Mouse (Mus musculus): ENCODE measurements at regions not wholly inside any gene's neighbourhood (a gene's known extent, or its start where the extent isn't known, plus 50 kb on each side); places are given as distances from the start of the nearest gene placed in this dataset.
"Not testable (repeated sequence)": the region's sequence is repeated elsewhere in the genome, so short reads cannot be mapped to it uniquely, and the experiment has no call there.

- WGBS: 73% methylated on average over 8 of the region's 8 CpGs
- Histone ChIP-seq H3K4me3 (replicated peaks) (no peak overlapping the region), H3K4me1 (0 out of 2 replicates have a peak, but pooled peaks cover 4% of the 10 kb centered on the region), H3K36me3 (no peaks in the 10 kb centered on the region), H3K4me2 (no peak overlapping the region), H3K27ac (no peak overlapping the region), H3K9me3 (no peaks in the 10 kb centered on the region), H3K9ac (no peak overlapping the region), H3K27me3 (replicated peaks) (no peaks in the 10 kb centered on the region)
- 0 out of 2 replicates have a peak, but pooled peaks have one; percentile 56 for ATAC-seq (ENCODE audit: insufficient read depth, low FRiP score, low read depth)
Observed at GRCm38 (mm10) chr10:96230391-96230790, 94.0 kb downstream of the Gm5426 start.

DNA sequence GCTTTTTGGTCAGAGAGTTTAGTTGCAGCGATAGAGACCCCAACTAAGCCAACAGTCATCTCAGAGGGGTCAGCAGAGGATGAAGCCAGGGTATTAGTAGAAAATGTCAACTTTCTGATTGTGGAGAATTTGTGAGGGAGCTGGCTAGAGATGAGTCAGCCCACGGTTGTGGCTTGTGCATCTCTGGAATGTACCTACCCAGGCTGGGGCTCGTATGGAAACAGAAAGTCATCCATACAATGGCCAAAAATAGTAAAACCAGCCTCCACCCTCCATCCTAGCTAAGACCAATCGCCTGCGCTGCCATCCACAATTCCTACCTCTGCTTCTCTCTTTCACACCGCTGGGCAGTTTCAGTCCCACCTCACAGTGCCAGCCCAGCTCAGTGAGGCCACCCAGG is 94.9 kb downstream of the Gm5426 start:
- 81% methylated on average over 6 of the region's 6 CpGs for WGBS
- ATAC-seq (ENCODE audit: insufficient read depth, low FRiP score, low read depth): no peak

GRCm38 (mm10) chr10:96232889-96233288 is 96.5 kb downstream of the Gm5426 start:
- peak; percentile 60; the same call in 1 of the 2 replicates for ATAC-seq (ENCODE audit: insufficient read depth, low FRiP score, low read depth)
- WGBS: 42% methylated on average over 1 of the region's 1 CpGs
- H3K4me2 ChIP-seq: no peak overlapping the region
- H3K9ac ChIP-seq: no peak overlapping the region
- no peaks in the 10 kb centered on the region for H3K36me3 ChIP-seq
- H3K27ac ChIP-seq: no peak overlapping the region
- no peaks in the 10 kb centered on the region for H3K27me3 ChIP-seq (replicated peaks)
- H3K4me1 ChIP-seq: 0 out of 2 replicates have a peak, but pooled peaks cover 4% of the 10 kb centered on the region
- H3K4me3 ChIP-seq (replicated peaks): no peak overlapping the region
- H3K9me3 ChIP-seq: no peaks in the 10 kb centered on the region

More for the DNA sequence above, 94.9 kb downstream of the Gm5426 start:
- no peak overlapping the region for H3K4me3 ChIP-seq (replicated peaks)
- H3K27me3 ChIP-seq (replicated peaks): no peaks in the 10 kb centered on the region
- H3K4me2 ChIP-seq: no peak overlapping the region
- no peak overlapping the region for H3K9ac ChIP-seq
- no peaks in the 10 kb centered on the region for H3K9me3 ChIP-seq
- H3K27ac ChIP-seq: no peak overlapping the region
- no peaks in the 10 kb centered on the region for H3K36me3 ChIP-seq
- 0 out of 2 replicates have a peak, but pooled peaks cover 4% of the 10 kb centered on the region for H3K4me1 ChIP-seq

DNA sequence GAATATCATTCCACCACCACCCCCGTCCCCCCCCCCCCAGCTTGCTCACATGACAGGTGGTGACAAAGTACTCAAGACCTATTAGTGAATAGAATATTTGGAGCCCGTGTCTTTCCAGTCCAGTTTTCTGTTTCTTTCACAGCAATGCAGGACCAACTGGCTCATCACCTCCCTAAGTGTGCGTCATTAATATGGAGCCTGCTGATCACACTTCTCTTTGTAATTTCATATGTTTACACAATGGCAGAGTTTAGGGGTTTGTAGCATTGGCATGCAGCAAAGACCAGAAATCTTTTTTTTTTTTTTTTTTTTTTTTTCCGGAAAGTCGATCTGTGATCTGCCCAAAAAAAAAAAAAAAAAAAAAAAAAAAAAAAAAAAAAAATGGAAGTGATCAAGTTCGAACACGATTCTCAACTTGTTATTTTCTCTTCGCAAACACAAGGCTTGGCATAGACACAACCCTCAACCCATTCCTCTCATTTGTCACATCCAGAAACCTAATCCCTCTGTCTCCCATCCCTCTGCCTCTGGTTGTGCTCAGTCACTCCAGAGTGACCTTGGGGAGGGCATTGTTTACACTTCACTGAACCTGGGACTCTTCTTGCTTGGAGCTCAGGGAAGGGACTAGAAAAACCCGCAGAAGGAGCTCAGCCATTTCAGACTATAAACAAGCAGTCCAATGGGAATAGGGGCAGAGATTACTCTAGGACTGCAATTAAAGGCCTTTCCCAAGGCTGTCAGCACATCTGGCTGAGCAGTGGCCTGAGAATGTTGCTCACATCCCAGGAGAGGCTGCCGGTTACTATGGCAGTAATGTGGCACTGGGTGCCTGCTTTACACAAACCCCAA is 98.4 kb downstream of the Gm5426 start:
- no peaks in the 10 kb centered on the region for H3K27me3 ChIP-seq (replicated peaks)
- no peak overlapping the region for H3K9ac ChIP-seq
- WGBS: 38% methylated on average over 10 of the region's 10 CpGs
- no peak for ATAC-seq (ENCODE audit: insufficient read depth, low FRiP score, low read depth)
- no peaks in the 10 kb centered on the region for H3K36me3 ChIP-seq
- H3K4me3 ChIP-seq (replicated peaks): no peak overlapping the region
- H3K4me1 ChIP-seq: 0 out of 2 replicates have a peak, but pooled peaks cover 4% of the 10 kb centered on the region
- H3K27ac ChIP-seq: no peak overlapping the region
- no peaks in the 10 kb centered on the region for H3K9me3 ChIP-seq
- H3K4me2 ChIP-seq: no peak overlapping the region

DNA sequence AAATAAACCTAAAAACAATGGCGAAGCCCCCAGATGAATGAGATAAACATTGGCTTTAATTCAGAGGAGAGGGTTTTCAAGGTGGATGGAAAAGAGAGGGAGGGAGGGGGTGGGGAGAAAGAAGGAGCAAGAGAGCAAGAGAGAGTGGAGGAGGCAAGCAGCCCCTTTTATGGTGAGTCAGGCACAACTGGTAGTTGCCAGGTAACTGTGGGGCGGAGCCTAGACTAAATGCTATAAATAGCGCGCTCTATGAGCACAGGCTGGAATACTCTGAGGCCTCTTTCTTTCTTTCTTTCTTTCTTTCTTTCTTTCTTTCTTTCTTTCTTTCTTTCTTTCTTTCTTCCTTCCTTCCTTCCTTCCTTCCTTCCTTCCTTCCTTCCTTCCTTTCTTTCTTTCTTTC is 99.6 kb downstream of the Gm5426 start:
- not testable (repeated sequence) for H3K27ac ChIP-seq; H3K4me1 ChIP-seq; H3K4me2 ChIP-seq; H3K9ac ChIP-seq; H3K4me3 ChIP-seq (replicated peaks); H3K27me3 ChIP-seq (replicated peaks); H3K36me3 ChIP-seq; ATAC-seq (ENCODE audit: insufficient read depth, low FRiP score, low read depth); H3K9me3 ChIP-seq
- WGBS: 82% methylated on average over 4 of the region's 4 CpGs

- Histone ChIP-seq H3K9ac (no peak overlapping the region), H3K27me3 (replicated peaks) (no peaks in the 10 kb centered on the region), H3K36me3 (no peaks in the 10 kb centered on the region), H3K4me1 (0 out of 2 replicates have a peak, but pooled peaks cover 4% of the 10 kb centered on the region), H3K27ac (no peak overlapping the region), H3K4me2 (no peak overlapping the region), H3K4me3 (replicated peaks) (no peak overlapping the region), H3K9me3 (no peaks in the 10 kb centered on the region)
- no peak for ATAC-seq (ENCODE audit: insufficient read depth, low FRiP score, low read depth)
- WGBS: 88% methylated on average over 6 of the region's 6 CpGs
Observed at GRCm38 (mm10) chr10:96236777-96237373, 100.5 kb downstream of the Gm5426 start.

- no peak overlapping the region for H3K27ac ChIP-seq
- H3K9me3 ChIP-seq: no peaks in the 10 kb centered on the region
- 87% methylated on average over 5 of the region's 5 CpGs for WGBS
- H3K27me3 ChIP-seq (replicated peaks): no peaks in the 10 kb centered on the region
- no peak overlapping the region for H3K4me2 ChIP-seq
- ATAC-seq (ENCODE audit: insufficient read depth, low FRiP score, low read depth): no peak
- no peaks in the 10 kb centered on the region for H3K36me3 ChIP-seq
- H3K4me3 ChIP-seq (replicated peaks): no peak overlapping the region
- H3K9ac ChIP-seq: no peak overlapping the region
- H3K4me1 ChIP-seq: 0 out of 2 replicates have a peak, but pooled peaks cover 4% of the 10 kb centered on the region
Observed at GRCm38 (mm10) chr10:96237572-96238130, 101.2 kb downstream of the Gm5426 start.

- Histone ChIP-seq H3K27me3 (replicated peaks) (no peaks in the 10 kb centered on the region), H3K4me1 (0 out of 2 replicates have a peak, but pooled peaks cover 4% of the 10 kb centered on the region), H3K9me3 (no peaks in the 10 kb centered on the region), H3K36me3 (no peaks in the 10 kb centered on the region), H3K4me2 (no peak overlapping the region), H3K4me3 (replicated peaks) (no peak overlapping the region), H3K27ac (no peak overlapping the region), H3K9ac (no peak overlapping the region)
- ATAC-seq (ENCODE audit: insufficient read depth, low FRiP score, low read depth): no peak
- WGBS: 76% methylated on average over 4 of the region's 4 CpGs
Observed at GRCm38 (mm10) chr10:96238251-96238650, 101.8 kb downstream of the Gm5426 start.

GRCm38 (mm10) chr10:96238850-96239249 is 102.4 kb downstream of the Gm5426 start:
- H3K4me2 ChIP-seq: no peak overlapping the region
- H3K4me3 ChIP-seq (replicated peaks): no peak overlapping the region
- 67% methylated on average over 3 of the region's 3 CpGs for WGBS
- H3K9ac ChIP-seq: no peak overlapping the region
- H3K27me3 ChIP-seq (replicated peaks): no peaks in the 10 kb centered on the region
- H3K4me1 ChIP-seq: 0 out of 2 replicates have a peak, but pooled peaks cover 4% of the 10 kb centered on the region
- H3K36me3 ChIP-seq: no peaks in the 10 kb centered on the region
- ATAC-seq (ENCODE audit: insufficient read depth, low FRiP score, low read depth): no peak
- H3K9me3 ChIP-seq: no peaks in the 10 kb centered on the region
- H3K27ac ChIP-seq: no peak overlapping the region

DNA sequence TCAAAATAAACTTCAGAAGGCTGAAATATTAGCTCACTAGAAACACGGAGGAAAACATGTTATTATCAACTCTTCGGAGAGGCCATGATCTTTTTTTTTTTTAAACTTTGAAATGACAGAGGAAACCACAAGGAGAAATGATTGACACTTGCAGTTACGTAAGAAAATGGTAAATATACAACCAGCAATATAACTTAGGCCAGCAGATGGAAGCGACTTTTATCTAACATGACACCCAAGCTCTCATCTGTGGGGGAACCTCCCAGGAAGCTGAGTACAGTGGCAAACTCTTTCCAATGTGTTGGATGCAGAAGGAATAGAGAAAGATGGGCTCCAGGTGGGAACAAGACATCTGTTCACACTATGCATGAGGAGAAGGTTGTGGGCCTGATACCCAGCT is 104.2 kb downstream of the Gm5426 start:
- Histone ChIP-seq H3K9me3 (no peaks in the 10 kb centered on the region), H3K27me3 (replicated peaks) (no peaks in the 10 kb centered on the region), H3K36me3 (no peaks in the 10 kb centered on the region), H3K27ac (no peak overlapping the region), H3K4me1 (no peaks in the 10 kb centered on the region), H3K4me3 (replicated peaks) (no peak overlapping the region), H3K4me2 (no peak overlapping the region), H3K9ac (no peak overlapping the region)
- 77% methylated on average over 4 of the region's 4 CpGs for WGBS
- ATAC-seq (ENCODE audit: insufficient read depth, low FRiP score, low read depth): no peak

DNA sequence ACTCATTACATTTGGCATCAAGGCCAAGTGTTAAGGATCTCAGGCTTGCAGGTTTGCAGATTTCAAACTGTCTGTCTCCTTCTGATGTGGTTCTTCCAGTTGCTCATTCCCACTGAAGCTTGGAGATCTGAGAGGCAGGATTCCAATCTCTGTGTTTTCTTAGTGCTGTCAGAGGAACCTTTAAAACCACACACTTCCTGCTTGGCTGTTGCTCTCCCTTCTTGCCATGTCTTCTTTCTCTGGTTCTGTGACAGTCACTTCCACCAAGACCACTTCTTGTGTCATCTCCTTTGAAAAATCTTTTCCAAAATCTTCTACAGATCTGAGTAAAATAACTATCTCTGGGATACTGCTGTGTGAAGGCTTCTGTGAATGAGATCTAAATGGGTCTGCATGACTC is 117.3 kb downstream of the Gm5426 start:
- no peaks in the 10 kb centered on the region for H3K27me3 ChIP-seq (replicated peaks)
- H3K4me2 ChIP-seq: no peak overlapping the region
- no peak overlapping the region for H3K9ac ChIP-seq
- H3K4me3 ChIP-seq (replicated peaks): no peak overlapping the region
- no peak overlapping the region for H3K27ac ChIP-seq
- no peak for ATAC-seq (ENCODE audit: insufficient read depth, low FRiP score, low read depth)
- H3K36me3 ChIP-seq: no peaks in the 10 kb centered on the region
- H3K4me1 ChIP-seq: no peaks in the 10 kb centered on the region
- no peaks in the 10 kb centered on the region for H3K9me3 ChIP-seq

DNA sequence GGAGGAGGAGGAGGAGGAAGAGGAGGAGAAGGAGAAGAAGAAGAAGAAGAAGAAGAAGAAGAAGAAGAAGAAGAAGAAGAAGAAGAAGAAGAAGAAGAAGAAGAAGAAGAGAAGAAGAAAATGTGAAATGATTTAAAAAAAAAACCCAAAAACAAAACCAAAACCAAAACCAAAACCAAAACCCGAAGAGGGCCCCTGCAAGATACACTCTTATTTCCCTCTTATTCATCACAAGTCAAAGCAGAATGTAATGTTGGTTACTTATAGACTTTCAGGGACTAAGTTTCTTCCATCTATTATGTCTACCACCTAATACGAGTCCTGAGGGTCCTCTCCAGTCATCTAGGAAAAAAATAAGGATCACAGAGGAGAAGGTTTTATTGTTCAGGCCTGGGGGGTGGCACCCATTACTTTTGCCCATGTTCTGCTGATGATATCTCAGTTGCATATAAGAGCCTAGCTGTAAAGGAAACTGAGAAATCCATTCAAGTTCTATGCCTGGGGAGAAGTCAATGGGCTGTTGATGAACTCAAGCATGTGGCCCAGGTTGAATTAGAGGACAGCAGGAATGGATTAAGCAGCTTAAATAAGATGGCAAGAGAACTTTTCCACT is 118.0 kb downstream of the Gm5426 start:
- Histone ChIP-seq H3K27ac (no peak overlapping the region), H3K9me3 (no peaks in the 10 kb centered on the region), H3K9ac (no peak overlapping the region), H3K4me1 (no peaks in the 10 kb centered on the region), H3K36me3 (no peaks in the 10 kb centered on the region), H3K4me3 (replicated peaks) (no peak overlapping the region), H3K4me2 (no peak overlapping the region), H3K27me3 (replicated peaks) (no peaks in the 10 kb centered on the region)
- no peak for ATAC-seq (ENCODE audit: insufficient read depth, low FRiP score, low read depth)
- 83% methylated on average over 2 of the region's 2 CpGs for WGBS

Measured in stomach, embryonic 15.5 days (tissue).